Mouse (Mus musculus) c-Kit-positive CD71-negative TER-119-negative erythroid progenitor cells, embryonic 14.5 days (primary cell): ENCODE results near the gene Rpl35a.
"Not testable (repeated sequence)": the region's sequence is repeated elsewhere in the genome, so short reads cannot be mapped to it uniquely, and the experiment has no call there.

Experiments used
- DNase-seq: peaks from one replicate; pipeline ENCODE4 v3.0.0-alpha.2; 2013; ENCODE audit warnings: low read depth

Gene Rpl35a

DNA sequence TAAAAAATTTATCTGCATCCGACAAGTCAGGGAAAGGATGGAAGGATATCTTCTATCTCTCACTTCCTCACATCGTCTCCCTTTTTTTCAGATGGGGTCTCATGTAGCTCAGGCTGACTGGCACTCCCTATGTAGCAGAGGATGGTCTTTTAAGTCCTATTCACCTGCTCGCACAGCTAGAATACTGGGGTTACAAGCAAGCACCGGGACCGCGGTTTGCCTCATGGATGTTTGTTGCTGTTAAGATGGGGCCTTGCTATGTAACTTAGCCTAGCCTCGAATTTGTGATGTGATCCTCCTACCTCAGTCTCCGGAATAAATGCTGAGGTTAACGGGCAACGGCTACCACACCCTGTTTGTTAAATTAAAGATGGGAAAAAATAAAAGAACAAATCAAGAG, 598 bp upstream of the Rpl35a start:
- no peak for DNase-seq

DNA sequence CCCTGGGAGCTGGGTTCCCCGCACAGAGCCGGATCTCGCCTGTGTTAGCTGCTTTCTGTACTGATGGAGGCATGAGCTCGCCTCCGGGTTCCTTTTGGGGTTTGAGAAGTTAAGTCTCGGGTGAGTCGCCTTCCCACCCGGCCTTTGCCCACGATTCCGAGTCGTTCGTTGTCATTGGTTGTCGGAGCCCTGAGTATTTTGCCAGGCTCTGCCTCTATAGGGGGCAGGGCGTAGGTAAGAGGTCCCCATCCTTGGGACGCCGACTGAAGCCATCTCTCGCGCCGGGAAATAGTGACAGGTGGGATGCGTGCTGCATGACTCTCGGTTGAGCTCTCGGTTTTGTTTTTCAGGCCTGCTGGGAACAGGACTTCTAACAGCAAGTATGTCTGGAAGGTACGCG, 533 bp downstream of the Rpl35a start:
- DNase-seq: no peak

GRCm38 (mm10) chr16:33058033-33058432, 1.8 kb downstream of the Rpl35a start:
- DNase-seq: no peak

DNA sequence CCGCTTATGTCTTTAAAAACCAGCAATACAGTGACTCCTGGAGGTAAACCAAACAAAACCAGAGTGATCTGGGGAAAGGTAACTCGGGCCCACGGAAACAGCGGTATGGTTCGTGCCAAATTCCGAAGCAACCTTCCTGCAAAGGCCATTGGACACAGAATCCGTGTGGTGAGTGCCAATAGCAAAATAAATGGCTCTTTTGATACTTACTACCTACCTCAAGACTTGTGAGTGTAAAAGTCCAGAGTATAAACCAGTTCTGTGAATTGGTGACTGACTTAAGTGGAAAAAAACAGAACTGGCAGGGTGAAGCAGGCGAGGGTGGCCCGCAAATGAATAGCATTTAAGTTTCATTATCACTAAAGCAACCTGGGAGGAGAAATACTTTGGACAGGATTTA, 2.4 kb downstream of the Rpl35a start:
- DNase-seq: not testable (repeated sequence)

GRCm38 (mm10) chr16:33059471-33059870, 3.2 kb downstream of the Rpl35a start:
- DNase-seq: no peak

GRCm38 (mm10) chr16:33060926-33061325, 4.7 kb downstream of the Rpl35a start:
- no peak for DNase-seq

GRCm38 (mm10) chr16:33061400-33061799, 5.1 kb downstream of the Rpl35a start:
- DNase-seq: no peak

DNA sequence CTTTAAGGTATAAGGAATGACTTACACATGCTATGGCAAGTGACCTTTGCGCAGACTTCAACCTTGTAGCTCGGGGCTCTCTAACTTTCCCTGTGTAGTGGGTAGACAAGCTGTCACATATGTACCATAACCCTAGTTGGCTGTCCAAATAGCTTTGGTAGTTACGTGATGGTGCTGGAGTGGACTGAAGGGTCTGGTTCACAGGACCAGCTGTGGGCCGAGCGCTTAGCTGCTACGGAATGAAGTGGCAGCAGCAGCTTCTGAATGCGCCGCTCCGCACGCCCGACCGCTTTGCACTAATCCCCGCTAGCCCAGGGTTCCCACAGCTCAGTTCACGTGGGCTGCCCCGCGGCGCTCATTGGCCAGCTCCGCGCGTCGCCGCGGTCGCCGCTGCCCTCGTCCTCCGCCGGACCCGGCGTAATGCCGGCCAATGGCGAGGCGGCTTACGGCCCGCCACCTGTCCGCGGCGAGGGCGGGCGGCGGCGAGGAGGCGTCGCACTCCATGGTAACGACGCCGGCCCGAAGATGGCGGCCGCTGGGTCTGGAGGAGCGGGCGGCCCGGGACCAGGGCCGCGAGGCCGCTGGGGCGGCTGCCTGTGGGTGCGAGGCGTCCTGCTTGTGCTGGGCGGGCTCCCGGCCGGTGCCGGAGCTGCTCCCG, 5.9 kb downstream of the Rpl35a start, which contains the start of gene Lmln:
Lmln (plus strand) TSS at position 498 of the 658 bp plus-strand sequence.
- DNase-seq: peak; percentile 71

GRCm38 (mm10) chr16:33062682-33063131, 6.5 kb downstream of the Rpl35a start:
- no peak for DNase-seq

DNA sequence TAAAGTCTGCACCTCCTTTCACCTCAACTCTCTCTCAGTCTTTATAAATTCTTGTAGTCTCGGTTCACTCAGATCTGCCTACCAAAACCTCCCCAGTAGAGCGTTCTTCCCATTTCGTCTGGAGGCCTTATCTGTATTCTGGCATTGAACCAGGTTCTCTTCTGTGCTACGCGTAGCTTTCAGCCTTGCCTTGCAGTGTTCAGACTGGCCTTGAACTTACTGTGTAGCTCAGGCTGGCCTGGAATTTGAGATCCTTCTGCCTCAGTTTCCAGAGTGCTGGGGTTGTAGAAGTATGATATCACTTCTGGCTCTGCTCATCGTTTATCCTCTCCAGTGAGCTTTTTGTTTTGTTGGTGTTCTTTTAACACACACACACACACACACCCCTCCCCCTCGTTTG, 7.0 kb downstream of the Rpl35a start:
- DNase-seq: no peak

DNA sequence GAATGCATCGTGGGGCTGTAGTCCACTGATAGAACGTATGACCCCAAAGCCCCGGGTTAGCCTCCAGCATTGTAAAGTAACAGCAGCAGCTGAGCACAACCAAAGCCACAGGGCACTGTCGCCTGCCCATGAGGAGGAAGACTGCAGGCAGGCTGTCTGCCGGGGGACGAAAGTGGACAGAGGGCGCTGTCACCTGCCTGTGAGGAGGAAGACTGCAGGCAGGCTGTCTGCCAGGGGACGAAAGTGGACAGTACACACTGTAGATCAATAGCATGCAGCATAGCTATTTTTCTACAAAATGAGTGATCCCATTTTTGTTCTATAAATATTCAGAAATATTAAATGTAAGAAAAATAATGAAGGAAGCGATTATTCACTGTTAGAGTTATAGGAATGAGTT, 8.4 kb downstream of the Rpl35a start:
- DNase-seq: no peak

DNA sequence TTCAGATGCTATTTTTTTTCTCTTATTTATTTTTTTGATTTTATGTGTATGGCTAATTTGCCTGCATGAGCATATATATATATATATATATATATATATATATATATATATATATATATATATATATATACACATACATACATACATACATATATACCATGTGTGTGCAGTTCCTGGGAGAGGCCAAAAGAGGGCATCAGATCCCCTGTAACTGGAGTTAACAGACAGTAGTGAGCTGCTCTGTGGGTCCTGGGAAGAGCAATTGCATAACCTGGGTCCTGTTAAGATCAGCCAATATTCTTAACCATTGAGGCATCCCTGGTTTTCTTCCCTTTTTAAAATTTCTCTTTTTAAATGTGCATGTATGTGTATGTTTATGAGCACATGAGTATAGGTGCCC, 14.7 kb downstream of the Rpl35a start:
- no peak for DNase-seq

DNA sequence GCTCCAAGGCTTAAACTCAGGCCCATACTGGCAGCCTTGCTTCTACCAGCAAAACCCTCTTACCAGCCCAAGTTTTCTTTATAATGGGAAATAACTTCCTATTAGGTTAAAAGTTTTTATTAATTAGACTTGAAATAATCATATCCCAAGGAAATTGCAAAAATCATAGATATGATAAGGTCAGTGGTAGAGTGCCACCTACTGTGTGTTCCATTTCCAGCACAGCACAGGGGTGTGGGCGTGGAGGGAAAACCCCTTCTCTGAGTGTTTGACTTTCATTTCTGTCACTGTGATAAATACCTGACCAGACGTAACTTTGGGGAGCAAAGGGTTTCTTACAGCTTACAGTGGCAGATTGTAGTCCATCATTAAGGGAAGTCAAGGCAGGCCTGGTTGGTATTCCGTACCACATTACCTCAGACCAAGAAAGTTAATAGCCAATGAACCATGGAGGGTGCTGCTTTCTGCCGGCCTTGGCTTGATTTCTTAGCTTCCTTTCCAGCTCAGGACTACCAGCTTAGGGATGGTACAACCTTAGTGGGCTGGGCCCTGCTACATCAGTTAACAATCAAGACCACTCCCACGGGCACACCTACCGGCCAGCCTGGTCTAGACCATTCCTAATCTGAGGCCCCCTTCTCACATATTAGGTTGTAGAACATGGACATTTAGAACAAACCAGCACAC, 16.8 kb downstream of the Rpl35a start:
- DNase-seq: no peak

- no peak for DNase-seq
Observed at GRCm38 (mm10) chr16:33074967-33075366, 18.7 kb downstream of the Rpl35a start.

DNA sequence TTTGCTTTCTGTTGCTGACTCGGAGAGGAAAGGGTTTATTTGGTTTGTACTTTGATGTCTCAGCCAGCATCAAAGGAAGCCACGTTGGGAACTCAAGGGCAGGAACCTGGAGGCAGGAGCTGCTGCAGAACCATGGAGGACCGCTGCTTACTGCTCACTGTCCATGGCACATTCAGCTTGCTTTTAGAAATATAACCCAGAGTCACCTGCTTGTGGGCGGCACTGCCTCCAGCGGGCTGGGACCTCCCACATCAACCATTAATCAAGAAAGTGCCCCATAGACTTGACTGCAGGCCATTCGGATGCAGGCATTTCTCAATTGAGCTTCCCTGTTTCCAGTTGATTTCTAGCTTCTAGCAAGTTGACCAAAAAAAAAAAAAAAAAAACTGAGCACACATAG, 19.8 kb downstream of the Rpl35a start:
- DNase-seq: no peak

DNA sequence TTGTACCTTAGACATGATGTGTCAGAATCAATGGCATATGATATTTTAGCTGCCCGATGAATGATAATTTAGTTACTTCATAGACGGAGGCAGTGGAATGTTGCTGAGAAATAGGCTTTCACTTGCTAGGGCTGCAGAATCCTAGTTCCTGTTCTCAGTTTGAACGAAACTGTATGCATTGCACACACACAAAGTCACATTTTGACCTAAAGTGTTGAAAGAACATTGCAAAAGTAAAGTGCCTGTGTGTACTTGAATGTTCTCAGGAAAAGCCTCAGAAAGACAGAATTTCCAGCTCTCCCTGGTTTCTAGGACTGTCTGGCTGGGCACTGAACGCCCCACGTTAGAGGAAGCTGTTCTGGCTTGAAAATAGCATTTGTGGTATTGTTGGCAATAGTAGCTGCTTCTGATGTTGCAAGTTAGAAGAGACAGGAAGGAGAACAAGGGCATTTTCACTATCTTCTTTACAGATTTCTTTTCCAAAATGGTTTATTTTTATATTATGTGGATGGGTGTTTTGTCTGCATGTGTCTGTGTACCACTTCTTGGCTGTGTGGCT, 20.9 kb downstream of the Rpl35a start:
- no peak for DNase-seq

DNA sequence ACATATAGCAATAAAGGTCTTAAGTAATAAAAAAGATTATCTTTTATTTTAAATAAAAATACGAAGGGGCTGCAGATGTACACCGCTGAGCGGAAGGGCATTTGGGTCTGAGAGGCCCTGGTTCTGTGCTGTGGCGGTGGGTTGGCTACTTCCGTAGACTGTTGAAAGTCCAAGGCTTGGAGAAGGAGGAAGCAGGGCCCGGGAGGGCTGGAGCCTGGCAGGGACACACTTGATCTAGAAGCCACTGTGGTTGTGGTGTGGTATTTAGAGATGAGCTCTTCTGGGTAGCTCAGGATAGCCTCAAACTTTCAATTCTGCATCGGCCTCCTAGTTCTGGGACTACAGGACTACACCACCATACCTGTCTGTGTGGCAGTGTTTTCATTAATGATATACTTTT, 23.8 kb downstream of the Rpl35a start:
- DNase-seq: no peak

DNA sequence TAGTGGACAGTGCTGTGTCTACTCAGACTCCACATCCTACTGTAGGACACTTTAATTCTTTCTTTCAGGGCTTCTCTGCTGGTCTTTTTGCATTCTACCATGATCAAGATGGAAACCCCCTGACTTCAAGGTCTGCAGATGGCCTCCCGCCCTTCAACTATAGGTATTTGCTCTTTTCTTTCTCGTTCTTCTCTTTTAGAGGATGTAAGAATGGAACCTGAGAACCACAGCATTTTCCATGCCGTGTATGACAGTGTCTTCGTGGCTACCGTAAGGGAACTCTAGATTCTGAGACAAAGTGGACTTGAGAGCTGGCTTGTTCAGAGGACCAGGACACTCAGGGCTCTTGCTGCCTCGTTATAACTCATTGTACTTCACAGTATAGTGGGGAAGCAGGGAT, 26.7 kb downstream of the Rpl35a start:
- DNase-seq: no peak

- no peak for DNase-seq
Observed at GRCm38 (mm10) chr16:33083996-33084395, 27.7 kb downstream of the Rpl35a start.

GRCm38 (mm10) chr16:33085666-33086065, 29.4 kb downstream of the Rpl35a start:
- no peak for DNase-seq
